Comparison of ENCODE assay signal across 40 mouse cellular contexts in the genomic region with DNA sequence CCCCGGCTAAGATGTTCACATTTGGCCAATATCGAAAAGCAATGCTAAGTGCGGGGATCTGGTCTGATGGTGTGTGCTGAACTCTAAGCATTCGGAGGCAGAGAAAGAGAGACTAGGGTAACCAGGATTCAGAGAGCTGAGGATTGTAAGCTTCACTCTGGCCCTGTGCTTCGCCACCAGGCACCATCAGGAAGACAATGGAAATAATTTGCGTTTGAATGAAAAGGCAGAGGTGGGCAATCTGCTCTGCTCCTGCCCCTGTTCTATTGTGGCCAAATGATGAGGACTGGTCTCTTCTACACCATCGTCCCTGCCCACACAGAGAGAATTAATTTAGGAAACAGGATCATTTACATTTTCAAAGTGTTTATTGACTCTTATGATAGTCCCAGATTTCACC. TPM values are rescaled to one million over a fixed set of nuclear protein-coding genes. Genes with fewer than 3 reads are reported as not detected.
"Had no signal": no experiment of that assay in that cellular context is flagged by ENCODE, and none has a peak within 500 bp of the region (broad histone marks: within the 10 kb centered on the region; RNA-seq: fewer than 3 reads in every experiment).

No protein-coding gene starts in this region.

- H3K27ac ChIP-seq: gastrocnemius, adult 2 months; heart, embryonic 10.5 days; hindbrain, embryonic 10.5 days; hindbrain, embryonic 12.5 days; hindbrain, embryonic 14.5 days; hindbrain, postnatal 0 days; kidney, embryonic 15.5 days; kidney, postnatal 0 days; left cerebral cortex, adult 2 months; limb, embryonic 13.5 days; limb, embryonic 15.5 days; liver, embryonic 12.5 days; liver, embryonic 14.5 days had no signal

- H3K36me3 ChIP-seq: heart, embryonic 10.5 days; heart, embryonic 12.5 days; hindbrain, embryonic 10.5 days; hindbrain, embryonic 12.5 days; kidney, embryonic 15.5 days; limb, embryonic 13.5 days; limb, embryonic 15.5 days; liver, embryonic 12.5 days had no signal

- H3K4me2 ChIP-seq: heart, embryonic 12.5 days; hindbrain, embryonic 12.5 days; hindbrain, embryonic 14.5 days; kidney, embryonic 15.5 days; limb, embryonic 13.5 days; limb, embryonic 15.5 days; liver, embryonic 12.5 days had no signal

- ATAC-seq: hindbrain, postnatal 0 days; intestine, embryonic 16.5 days; liver, embryonic 12.5 days had no signal

- DNase-seq: gastrocnemius, adult 2 months; gastrocnemius, postnatal 10 days; gastrocnemius, postnatal 25 days; heart, adult 18-20 months; heart, postnatal 10 days; heart, postnatal 4 days; kidney, adult 11 months; kidney, adult 2 months; kidney, adult 9 months; kidney, postnatal 14 days; kidney, postnatal 36 days; layer of hippocampus, adult 9-11 months; layer of hippocampus, postnatal 36 days; left cerebral cortex, postnatal 4 days had no signal

- H3K9ac ChIP-seq: heart, embryonic 12.5 days; hindbrain, embryonic 12.5 days; hindbrain, embryonic 14.5 days; kidney, embryonic 15.5 days; limb, embryonic 13.5 days; limb, embryonic 15.5 days; liver, embryonic 12.5 days; liver, embryonic 14.5 days had no signal

- H3K4me1 ChIP-seq: heart, embryonic 10.5 days; heart, embryonic 12.5 days; hindbrain, embryonic 12.5 days; kidney, embryonic 15.5 days; limb, embryonic 13.5 days; limb, embryonic 15.5 days; liver, embryonic 12.5 days had no signal

- H3K9me3 ChIP-seq: heart, embryonic 10.5 days; heart, embryonic 12.5 days; hindbrain, embryonic 10.5 days; hindbrain, embryonic 12.5 days; kidney, embryonic 15.5 days; limb, embryonic 13.5 days; limb, embryonic 15.5 days; liver, embryonic 12.5 days had no signal

- H3K27me3 ChIP-seq: heart, embryonic 12.5 days; hindbrain, embryonic 12.5 days; kidney, embryonic 15.5 days; limb, embryonic 13.5 days; limb, embryonic 15.5 days; liver, embryonic 12.5 days had no signal

- H3K4me3 ChIP-seq: gastrocnemius, adult 2 months; heart, embryonic 10.5 days; heart, embryonic 12.5 days; hindbrain, embryonic 10.5 days; hindbrain, embryonic 12.5 days; kidney, embryonic 15.5 days; left cerebral cortex, adult 2 months; limb, embryonic 13.5 days; limb, embryonic 15.5 days; liver, embryonic 12.5 days had no signal

RNA-seq across cellular contexts. Expression of a gene that starts 15.5 kb away (rescaled TPM):
- total RNA-seq: gastrocnemius, adult 2 months; gastrocnemius, postnatal 25 days; granulocyte monocyte progenitor cell, adult 5-6 weeks; heart, adult 18-20 months; heart, adult 8-10 months; heart, postnatal 10 days; heart, postnatal 25 days; heart, postnatal 4 days; hindbrain, postnatal 0 days; layer of hippocampus, adult 18-20 months; layer of hippocampus, adult 8-10 months; layer of hippocampus, postnatal 14 days; layer of hippocampus, postnatal 36 days; left cerebral cortex, adult 2 months; left cerebral cortex, postnatal 25 days; left cerebral cortex, postnatal 4 days had no signal
- polyA plus RNA-seq: heart, embryonic 10.5 days; heart, embryonic 12.5 days; heart, embryonic 14.5 days; heart, embryonic 16.5 days; hindbrain, embryonic 10.5 days; hindbrain, embryonic 12.5 days; hindbrain, embryonic 14.5 days; hindbrain, postnatal 0 days; intestine, embryonic 14.5 days; kidney, adult 2 months; kidney, postnatal 0 days; large intestine, adult 2 months; limb, embryonic 11.5 days; limb, embryonic 13.5 days had no signal

RNA-seq across cellular contexts. Expression of a gene that starts 48.4 kb away (rescaled TPM):
- total RNA-seq: gastrocnemius, adult 2 months; gastrocnemius, postnatal 10 days; gastrocnemius, postnatal 25 days; granulocyte monocyte progenitor cell, adult 5-6 weeks; heart, adult 18-20 months; heart, adult 8-10 months; heart, postnatal 10 days; heart, postnatal 25 days; heart, postnatal 4 days; layer of hippocampus, adult 18-20 months; layer of hippocampus, postnatal 14 days; layer of hippocampus, postnatal 36 days; left cerebral cortex, adult 2 months; left cerebral cortex, postnatal 25 days had no signal
- polyA plus RNA-seq: heart, embryonic 10.5 days; heart, embryonic 12.5 days; heart, embryonic 14.5 days; heart, embryonic 16.5 days; hindbrain, embryonic 10.5 days; hindbrain, embryonic 12.5 days; hindbrain, embryonic 14.5 days; intestine, embryonic 14.5 days; limb, embryonic 11.5 days; limb, embryonic 15.5 days had no signal
